Mouse (Mus musculus) heart, embryonic 16.5 days (tissue): ENCODE measurements around the gene Gm35549. TPM values are rescaled to one million over a fixed set of nuclear protein-coding genes. Genes with fewer than 3 reads are reported as not detected.
"Not testable (repeated sequence)": the region's sequence is repeated elsewhere in the genome, so short reads cannot be mapped to it uniquely, and the experiment has no call there.

Experiments used
- ATAC-seq: fragments of 200-750 bp; cut with Nextera tagmentation; replicated peaks from 2 replicates; pipeline ENCODE4 v1.8.0; 2017; ENCODE audit warnings: moderate number of reproducible peaks; ENCODE audit not compliant: insufficient read depth, low FRiP score; ENCODE audit errors: extremely low read depth
- H3K27ac ChIP-seq: fragments of 300-500 bp; sonication (generic); 2 replicates; pipeline ENCODE4 v1.5.1; 2014; ENCODE audit warnings: mild to moderate bottlenecking, low read length, control low read depth, moderate library complexity
- H3K27me3 ChIP-seq: fragments of 300-500 bp; sonication (generic); 2 replicates; pipeline ENCODE4 v1.6.1; 2014; ENCODE audit warnings: low read length, mixed read lengths; ENCODE audit not compliant: control insufficient read depth, insufficient read depth
- H3K36me3 ChIP-seq: fragments of 300-500 bp; sonication (generic); 2 replicates; pipeline ENCODE4 v1.6.1; 2014; ENCODE audit not compliant: control insufficient read depth, insufficient read depth
- H3K4me1 ChIP-seq: fragments of 300-500 bp; sonication (generic); 2 replicates; pipeline ENCODE4 v1.6.1; 2014; ENCODE audit warnings: low read length, mixed read lengths; ENCODE audit not compliant: control insufficient read depth, insufficient read depth
- H3K4me2 ChIP-seq: fragments of 300-500 bp; sonication (generic); 2 replicates; pipeline ENCODE4 v1.6.1; 2014; ENCODE audit warnings: low read depth, mild to moderate bottlenecking, control low read depth, low read length
- H3K4me3 ChIP-seq: fragments of 300-500 bp; sonication (generic); 2 replicates; pipeline ENCODE4 v1.5.1; 2014; ENCODE audit warnings: mild to moderate bottlenecking, control low read depth, low read length
- H3K9ac ChIP-seq: fragments of 300-500 bp; sonication (generic); 2 replicates; pipeline ENCODE4 v1.6.1; 2014; ENCODE audit warnings: low read length, control low read depth
- H3K9me3 ChIP-seq: fragments of 300-500 bp; sonication (generic); replicated peaks from 2 replicates; pipeline ENCODE4 v1.6.1; 2016; ENCODE audit warnings: low read length; ENCODE audit not compliant: control insufficient read depth
- WGBS: fragments of 180-500 bp; shearing (Covaris S2); extraction: QIAGEN DNeasy Blood & Tissue Kit; methylation state at CpG from one replicate; pipeline ENCODE4 v1.1.7; 2014; 5-methylcytosine and 5-hydroxymethylcytosine counted together
- polyA plus RNA-seq: library from polyadenylated mRNA; unstranded; fragments of >200 nt; fragmentation: Nextera tagmentation; extraction: Ambion mirVana; gene quantifications from 2 replicates; pipeline ENCODE4 v1.2.1, GENCODE M21; 2015

Gm35549 gene
- polyA plus RNA-seq, 1 experiment from 2014 or later, result not detected

GRCm38 (mm10) chr9:122863731-122864130 lies 19.9 kb upstream of the Gm35549 start:
- Histone ChIP-seq H3K36me3 (peaks cover 37% of the 10 kb centered on the region), H3K27ac (no peak overlapping the region), H3K4me3 (no peak overlapping the region), H3K4me2 (peak overlapping the region; percentile 84), H3K27me3 (no peaks in the 10 kb centered on the region), H3K9ac (no peak overlapping the region), H3K4me1 (peaks cover 19% of the 10 kb centered on the region), H3K9me3 (peaks cover 32% of the 10 kb centered on the region)
- no peak for ATAC-seq
- WGBS, result 22% methylated on average over 2 of the region's 2 CpGs

- Histone ChIP-seq H3K9ac (no peak overlapping the region), H3K27ac (no peak overlapping the region), H3K36me3 (peaks cover 64% of the 10 kb centered on the region), H3K27me3 (no peaks in the 10 kb centered on the region), H3K4me1 (peaks cover 17% of the 10 kb centered on the region), H3K4me3 (no peak overlapping the region), H3K4me2 (no peak overlapping the region), H3K9me3 (peaks cover 41% of the 10 kb centered on the region)
- ATAC-seq, result no peak
Observed at GRCm38 (mm10) chr9:122860752-122861151, 16.9 kb upstream of the Gm35549 start.

- ATAC-seq, result no peak
- no peak overlapping the region for H3K4me2 ChIP-seq
- WGBS, result 94% methylated on average over 3 of the region's 3 CpGs
- no peak overlapping the region for H3K27ac ChIP-seq
- peaks cover 52% of the 10 kb centered on the region for H3K9me3 ChIP-seq
- peaks cover 93% of the 10 kb centered on the region for H3K36me3 ChIP-seq
- H3K27me3 ChIP-seq, result no peaks in the 10 kb centered on the region
- H3K4me3 ChIP-seq, result no peak overlapping the region
- H3K9ac ChIP-seq, result no peak overlapping the region
- no peaks in the 10 kb centered on the region for H3K4me1 ChIP-seq
Observed at GRCm38 (mm10) chr9:122856716-122857115, 12.9 kb upstream of the Gm35549 start.

GRCm38 (mm10) chr9:122855617-122856016 lies 11.8 kb upstream of the Gm35549 start:
- H3K9me3 ChIP-seq, result peaks cover 44% of the 10 kb centered on the region
- ATAC-seq, result no peak
- peaks cover 92% of the 10 kb centered on the region for H3K36me3 ChIP-seq
- no peak overlapping the region for H3K27ac ChIP-seq
- H3K9ac ChIP-seq, result no peak overlapping the region
- no peak overlapping the region for H3K4me2 ChIP-seq
- H3K4me1 ChIP-seq, result no peaks in the 10 kb centered on the region
- no peaks in the 10 kb centered on the region for H3K27me3 ChIP-seq
- no peak overlapping the region for H3K4me3 ChIP-seq
- WGBS, result 92% methylated on average over 4 of the region's 4 CpGs

GRCm38 (mm10) chr9:122855141-122855540 lies 11.3 kb upstream of the Gm35549 start:
- not testable (repeated sequence) for ATAC-seq

GRCm38 (mm10) chr9:122854526-122854925 lies 10.7 kb upstream of the Gm35549 start:
- Histone ChIP-seq H3K4me3 (no peak overlapping the region), H3K9ac (no peak overlapping the region), H3K27me3 (no peaks in the 10 kb centered on the region), H3K36me3 (peaks cover 92% of the 10 kb centered on the region), H3K27ac (peak overlapping the region; percentile 2; the same call in 1 of the 2 replicates), H3K4me1 (no peaks in the 10 kb centered on the region), H3K9me3 (peaks cover 34% of the 10 kb centered on the region), H3K4me2 (no peak overlapping the region)
- ATAC-seq, result no peak
- WGBS, result 86% methylated on average over 7 of the region's 7 CpGs

More at GRCm38 (mm10) chr9:122855141-122855540, 11.3 kb upstream of the Gm35549 start:
- WGBS, result 69% methylated on average over 2 of the region's 7 CpGs
- H3K4me1 ChIP-seq, H3K4me2 ChIP-seq, H3K27ac ChIP-seq, H3K4me3 ChIP-seq, H3K27me3 ChIP-seq, H3K9ac ChIP-seq: not testable (repeated sequence)
- Histone ChIP-seq H3K36me3 (peaks cover 92% of the 10 kb centered on the region), H3K9me3 (peaks cover 40% of the 10 kb centered on the region)

GRCm38 (mm10) chr9:122847811-122848311 lies 4.0 kb upstream of the Gm35549 start:
- WGBS, result 59% methylated on average over 7 of the region's 8 CpGs
- H3K27me3 ChIP-seq, H3K4me3 ChIP-seq, ATAC-seq, H3K9ac ChIP-seq, H3K27ac ChIP-seq, H3K9me3 ChIP-seq, H3K4me2 ChIP-seq, H3K4me1 ChIP-seq: not testable (repeated sequence)
- H3K36me3 ChIP-seq, result peaks cover 42% of the 10 kb centered on the region

- Histone ChIP-seq H3K4me2 (no peak overlapping the region), H3K27ac (no peak overlapping the region), H3K4me1 (no peaks in the 10 kb centered on the region), H3K9ac (no peak overlapping the region), H3K4me3 (no peak overlapping the region), H3K27me3 (no peaks in the 10 kb centered on the region), H3K36me3 (peaks cover 25% of the 10 kb centered on the region), H3K9me3 (peaks cover 7% of the 10 kb centered on the region)
- no peak for ATAC-seq
Observed at GRCm38 (mm10) chr9:122846156-122846555, 2.3 kb upstream of the Gm35549 start.

GRCm38 (mm10) chr9:122845621-122846020 lies 1.8 kb upstream of the Gm35549 start:
- H3K4me1 ChIP-seq, result no peaks in the 10 kb centered on the region
- H3K9ac ChIP-seq, result no peak overlapping the region
- ATAC-seq, result no peak
- no peak overlapping the region for H3K27ac ChIP-seq
- H3K4me3 ChIP-seq, result no peak overlapping the region
- 77% methylated on average over 3 of the region's 3 CpGs for WGBS
- peaks cover 7% of the 10 kb centered on the region for H3K9me3 ChIP-seq
- peaks cover 21% of the 10 kb centered on the region for H3K36me3 ChIP-seq
- no peak overlapping the region for H3K4me2 ChIP-seq
- no peaks in the 10 kb centered on the region for H3K27me3 ChIP-seq
